Mouse (Mus musculus) ES-E14 (cell line): Measurements from ENCODE around the gene Apoc4. TPM values are rescaled to one million over a fixed set of nuclear protein-coding genes. Genes with fewer than 3 reads are reported as not detected.

Experiments
- DNase-seq: peaks from one replicate; pipeline ENCODE4 v3.0.0-alpha.2; 2013; ENCODE audit warnings: low read depth, low spot score
- H3K27ac ChIP-seq: 2 replicates; pipeline ENCODE4 v1.5.1; 2012; ENCODE audit warnings: low read depth, mild to moderate bottlenecking, low read length, moderate library complexity, mixed read lengths; ENCODE audit not compliant: poor library complexity, insufficient read depth, severe bottlenecking
- H3K36me3 ChIP-seq: 2 replicates; pipeline ENCODE4 v1.6.1; 2012; ENCODE audit warnings: mild to moderate bottlenecking, low read length, moderate library complexity, mixed read lengths; ENCODE audit not compliant: control insufficient read depth, poor library complexity, insufficient read depth, severe bottlenecking
- H3K4me1 ChIP-seq, 2 experiments: fragments of 150-350 bp in 1 of 2; sonication (generic) in 1 of 2; 2 replicates each; pipeline ENCODE4 v1.6.1; 2012; ENCODE audit warnings: low read length in 2 of 2, mild to moderate bottlenecking in 1 of 2, mixed read lengths in 1 of 2; ENCODE audit not compliant: control insufficient read depth in 2 of 2, insufficient read depth in 2 of 2, poor library complexity in 1 of 2
- H3K4me3 ChIP-seq, 2 experiments: fragments of 150-350 bp in 1 of 2; sonication (generic) in 1 of 2; 2 replicates each; pipeline ENCODE4 v1.5.1; 2012; ENCODE audit warnings: low read length in 2 of 2, low read depth in 1 of 2, mild to moderate bottlenecking in 1 of 2, mixed read lengths in 1 of 2; ENCODE audit not compliant: insufficient read depth in 1 of 2, poor library complexity in 1 of 2, severe bottlenecking in 1 of 2
- H3K9ac ChIP-seq: 2 replicates; pipeline ENCODE4 v1.6.1; 2012; ENCODE audit warnings: low read depth, mild to moderate bottlenecking, low read length, mixed read lengths; ENCODE audit not compliant: poor library complexity, insufficient read depth, severe bottlenecking
- H3K9me3 ChIP-seq: fragments of 150-350 bp; sonication (generic); 2 replicates; pipeline ENCODE4 v1.6.1; 2012; ENCODE audit warnings: low read depth, mild to moderate bottlenecking, low read length; ENCODE audit not compliant: control insufficient read depth, insufficient read depth
- CHD2 ChIP-seq: IDR thresholded peaks from 2 replicates; pipeline ENCODE4 v1.6.1; 2014; ENCODE audit warnings: mild to moderate bottlenecking, low read depth, low read length, inconsistent platforms
- HCFC1 ChIP-seq: IDR thresholded peaks from 2 replicates; pipeline ENCODE4 v1.6.1; 2012; ENCODE audit warnings: low read length, inconsistent platforms, borderline replicate concordance; ENCODE audit not compliant: insufficient read depth
- MAFK ChIP-seq: IDR thresholded peaks from 2 replicates; pipeline ENCODE4 v1.6.1; 2014; ENCODE audit warnings: mild to moderate bottlenecking, low read depth, low read length, inconsistent platforms; ENCODE audit not compliant: insufficient read depth
- ZC3H11A ChIP-seq: IDR thresholded peaks from 2 replicates; pipeline ENCODE4 v1.6.1; 2012; ENCODE audit warnings: low read depth, mild to moderate bottlenecking, inconsistent platforms, low read length, borderline replicate concordance
- ZNF384 ChIP-seq: IDR thresholded peaks from 2 replicates; pipeline ENCODE4 v1.6.1; 2012; ENCODE audit warnings: low read depth, low read length, inconsistent platforms
- in situ Hi-C, 2 experiments: fragments of 600-800 bp; cut with MboI; formaldehyde crosslinking; loops; one replicate each; pipeline ENCODE4 v1.15.1; 2025; ENCODE audit warnings: low sequenced_read_pairs in 2 of 2, inconsistent platforms in 1 of 2; ENCODE audit not compliant: unreplicated experiment in 2 of 2
- total RNA-seq: library from RNA; depleted of rRNA; stranded (reverse); fragments of 300-350 nt; gene quantifications from 2 replicates; pipeline ENCODE4 v1.2.3, GENCODE M21; 2012

Gene Apoc4
- total RNA-seq, 1 experiment = 0.27 TPM

DNA sequence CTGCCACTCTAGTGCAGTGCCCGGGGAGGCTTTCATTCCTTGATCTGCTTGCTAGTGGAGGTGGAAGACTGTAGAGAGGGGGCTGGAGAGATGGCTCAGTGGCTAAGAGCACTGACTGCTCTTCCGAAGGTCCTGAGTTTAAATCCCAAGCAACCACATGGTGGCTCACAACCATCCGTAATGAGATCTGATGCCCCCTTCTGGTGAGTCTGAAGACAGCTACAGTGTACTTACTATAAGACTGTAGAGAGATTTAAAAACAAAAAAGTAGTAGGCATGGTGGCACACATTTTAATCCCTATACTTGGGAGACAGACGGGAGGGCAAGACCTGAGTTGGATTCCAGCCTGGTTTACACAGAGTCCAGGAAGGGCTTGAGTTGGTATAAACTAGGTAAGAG, 31.1 kb upstream of the Apoc4 start:
- Histone ChIP-seq H3K9ac (no peak overlapping the region), H3K9me3 (no peaks in the 10 kb centered on the region), H3K27ac (no peak overlapping the region), H3K36me3 (peaks cover 54% of the 10 kb centered on the region), H3K4me3 (no peak overlapping the region), H3K4me1 (peaks cover 0 to 14% of the 10 kb centered on the region in 2 experiments; a peak in 1 of 4 replicates)
- TF ChIP-seq ZNF384 (no peak), ZC3H11A (no peak), CHD2 (no peak), HCFC1 (no peak), MAFK (no peak)
- DNase-seq = no peak
- in situ Hi-C loops = no loop called here

DNA sequence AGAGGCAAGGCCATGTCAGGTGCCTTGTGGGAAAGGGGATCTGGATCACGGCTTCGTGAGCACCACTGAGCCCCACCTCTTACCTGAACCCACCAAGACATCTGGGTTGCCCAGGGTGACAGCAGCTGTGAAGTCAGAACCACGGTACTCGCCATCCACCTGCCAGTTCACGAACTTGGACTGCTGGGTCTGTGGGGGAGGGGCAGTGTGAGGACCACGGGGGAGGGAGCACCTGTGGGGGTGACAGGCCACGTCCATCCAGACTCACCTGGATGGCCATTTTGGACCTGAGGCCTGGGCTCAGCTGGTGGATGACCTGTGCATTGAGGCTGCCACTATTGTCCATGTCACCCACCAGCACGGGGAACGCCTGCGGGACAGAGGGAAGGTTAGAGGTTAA, 29.4 kb upstream of the Apoc4 start:
- no peaks in the 10 kb centered on the region for H3K9me3 ChIP-seq
- in situ Hi-C loops = no loop called here
- peaks cover 55% of the 10 kb centered on the region for H3K36me3 ChIP-seq

DNA sequence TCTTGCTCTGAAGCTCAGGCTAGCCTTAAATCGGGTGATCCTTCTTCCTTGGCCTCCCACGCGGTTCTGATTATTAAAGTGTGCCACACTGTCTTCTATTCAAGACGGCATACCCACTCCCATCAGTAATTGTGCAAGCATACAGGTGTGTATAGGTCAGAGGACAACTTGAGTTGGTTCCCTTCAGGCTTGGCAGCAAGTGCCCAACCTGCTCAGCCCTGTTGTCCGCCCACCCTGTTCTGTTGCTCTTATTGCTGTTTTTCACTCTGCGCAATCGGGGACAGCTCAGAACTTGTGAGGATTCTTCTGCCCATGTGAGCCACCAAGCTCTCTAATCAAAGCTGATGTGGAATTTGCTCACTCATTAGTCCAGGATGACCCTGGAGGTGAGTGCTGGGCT, 24.0 kb upstream of the Apoc4 start:
- Histone ChIP-seq H3K4me1 (peaks cover 0 to 15% of the 10 kb centered on the region in 2 experiments; a peak in 2 of 4 replicates), H3K36me3 (peaks cover 49% of the 10 kb centered on the region), H3K27ac (no peak overlapping the region), H3K9ac (no peak overlapping the region), H3K9me3 (no peaks in the 10 kb centered on the region), H3K4me3 (no peak overlapping the region)
- in situ Hi-C loops = no loop called here
- no peak for DNase-seq
- TF ChIP-seq HCFC1 (no peak), ZC3H11A (no peak), ZNF384 (no peak), CHD2 (no peak), MAFK (no peak)

More for the DNA sequence above, 29.4 kb upstream of the Apoc4 start:
- TF ChIP-seq ZNF384 = no peak
- no peak for DNase-seq
- Histone ChIP-seq H3K4me1 (peaks cover 0 to 8% of the 10 kb centered on the region in 2 experiments; a peak in 1 of 4 replicates), H3K4me3 (no peak overlapping the region), H3K9ac (no peak overlapping the region), H3K27ac (no peak overlapping the region)

DNA sequence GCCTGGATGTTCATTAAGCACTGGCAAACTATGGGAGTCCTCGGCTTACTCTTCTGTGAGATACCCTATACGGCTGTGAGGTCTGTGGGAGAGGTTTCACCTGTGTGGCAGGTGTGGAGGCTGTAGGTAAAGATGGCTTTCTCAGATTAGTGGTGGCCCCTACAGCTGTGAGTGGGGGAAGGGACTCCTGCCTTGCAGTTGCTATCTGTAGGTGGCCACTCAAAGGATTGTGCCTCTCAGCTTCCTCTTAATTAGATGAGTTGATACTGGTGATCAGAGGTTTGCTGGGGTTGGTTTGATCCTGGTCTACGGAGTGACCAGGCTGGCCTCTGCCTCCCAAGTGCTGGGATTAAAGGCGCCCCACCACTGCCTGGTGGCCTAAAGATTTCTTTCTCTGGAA, 23.2 kb upstream of the Apoc4 start:
- in situ Hi-C loops = no loop called here
- no peak for DNase-seq
- Histone ChIP-seq H3K4me3 (no peak overlapping the region), H3K9me3 (no peaks in the 10 kb centered on the region), H3K4me1 (peaks cover 0 to 20% of the 10 kb centered on the region in 2 experiments; a peak in 2 of 4 replicates), H3K36me3 (peaks cover 43% of the 10 kb centered on the region), H3K9ac (no peak overlapping the region), H3K27ac (no peak overlapping the region)
- TF ChIP-seq HCFC1 (no peak), ZNF384 (no peak), ZC3H11A (no peak), CHD2 (no peak), MAFK (no peak)

DNA sequence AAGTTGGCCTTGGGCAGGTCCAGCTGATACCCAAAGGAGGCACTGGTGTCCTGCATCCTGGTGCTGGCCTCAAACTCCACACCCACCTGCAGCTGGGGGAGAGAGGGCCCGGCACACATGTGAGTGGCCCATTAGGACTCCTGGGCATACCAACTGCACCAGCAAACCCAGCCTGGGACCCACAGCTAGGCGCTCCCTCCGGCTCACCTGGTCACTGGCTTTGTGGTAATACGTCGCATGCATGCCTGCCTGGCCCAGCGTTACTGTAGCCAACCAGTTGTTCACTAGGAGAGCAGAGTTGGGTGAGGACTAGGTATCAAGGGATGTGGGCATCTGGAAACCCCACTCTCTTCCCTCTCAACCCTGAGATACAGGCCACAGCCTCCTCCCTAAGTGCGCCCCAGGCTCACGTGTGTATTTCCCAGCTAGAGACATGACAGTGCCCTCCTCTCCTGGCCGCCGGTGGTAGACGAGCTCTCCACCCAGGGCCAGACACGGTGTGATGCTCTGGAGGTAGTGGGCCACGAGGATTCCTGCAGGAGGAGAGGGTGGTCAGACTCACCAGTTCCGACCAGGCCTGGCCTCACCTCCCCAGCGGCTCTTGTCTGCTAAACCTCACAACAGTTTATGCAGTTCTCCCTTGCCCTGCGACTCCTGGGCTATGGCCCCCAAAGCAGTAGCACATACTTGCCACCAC, 21.7 kb upstream of the Apoc4 start:
- Histone ChIP-seq H3K9ac (no peak overlapping the region), H3K27ac (no peak overlapping the region), H3K36me3 (peaks cover 32% of the 10 kb centered on the region), H3K4me3 (no peak overlapping the region), H3K4me1 (peaks cover 0 to 21% of the 10 kb centered on the region in 2 experiments; a peak in 2 of 4 replicates), H3K9me3 (no peaks in the 10 kb centered on the region)
- DNase-seq = no peak
- in situ Hi-C loops = no loop called here
- TF ChIP-seq MAFK = no peak
- TF ChIP-seq ZC3H11A = no peak
- TF ChIP-seq CHD2 = no peak
